Mouse (Mus musculus): ENCODE results near the gene Plekhs1.
"Not testable (repeated sequence)": the region's sequence is repeated elsewhere in the genome, so short reads cannot be mapped to it uniquely, and the experiment has no call there.

Gene Plekhs1

GRCm38 (mm10) chr19:56503069-56503468 lies 41.6 kb downstream of the Plekhs1 start:
- in situ Hi-C loops (cut with MboI; ENCODE audit: unreplicated experiment in 2 of 2), result not testable (repeated sequence)

- in situ Hi-C loops (cut with MboI; ENCODE audit: unreplicated experiment in 2 of 2), result not testable (repeated sequence)
Observed at GRCm38 (mm10) chr19:56503525-56503924, 42.1 kb downstream of the Plekhs1 start.

DNA sequence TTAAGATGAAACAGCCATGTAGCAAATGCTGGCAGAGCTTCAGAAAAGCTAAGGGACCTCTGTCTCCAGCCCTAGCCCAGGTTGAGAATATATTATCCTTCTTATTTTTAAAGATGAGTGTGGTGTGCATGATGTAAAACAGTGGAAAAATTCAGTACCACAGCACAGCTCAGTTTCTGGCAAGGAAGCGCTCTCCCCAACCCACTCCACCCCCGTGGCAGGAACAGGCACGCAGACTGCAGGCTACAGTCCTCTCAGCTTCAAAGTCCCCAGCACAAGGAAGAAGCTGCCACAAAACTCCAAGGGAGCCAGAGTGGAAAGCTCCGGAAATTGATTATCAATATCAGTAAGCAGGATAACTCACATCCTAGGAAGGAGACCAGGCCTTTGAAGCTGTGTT lies 49.8 kb downstream of the Plekhs1 start:
- in situ Hi-C loops (cut with MboI; ENCODE audit: unreplicated experiment in 2 of 2), result not testable (repeated sequence)

GRCm38 (mm10) chr19:56513527-56513926 lies 52.1 kb downstream of the Plekhs1 start:
- in situ Hi-C loops (cut with MboI; ENCODE audit: unreplicated experiment in 2 of 2), result not testable (repeated sequence)

DNA sequence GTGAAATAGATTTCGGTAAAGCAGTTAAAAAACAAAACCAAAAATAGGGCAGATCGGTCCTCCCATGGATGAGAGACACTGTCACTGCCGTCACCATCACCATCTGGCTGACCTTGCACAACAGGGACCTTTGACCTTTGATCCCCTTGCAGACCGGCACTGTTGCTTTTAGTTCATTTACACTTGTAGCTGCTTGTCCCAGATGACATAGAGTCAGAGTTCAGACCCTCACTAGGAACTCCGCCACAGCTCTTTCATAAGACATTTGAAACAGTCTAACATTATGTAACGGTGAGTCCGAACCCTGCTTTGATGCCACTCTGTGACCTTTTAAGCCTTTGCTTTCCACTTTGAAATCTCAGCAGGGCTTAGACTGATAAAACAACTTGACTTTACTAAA lies 58.0 kb downstream of the Plekhs1 start:
- in situ Hi-C loops (cut with MboI; ENCODE audit: unreplicated experiment in 2 of 2), result not testable (repeated sequence)

DNA sequence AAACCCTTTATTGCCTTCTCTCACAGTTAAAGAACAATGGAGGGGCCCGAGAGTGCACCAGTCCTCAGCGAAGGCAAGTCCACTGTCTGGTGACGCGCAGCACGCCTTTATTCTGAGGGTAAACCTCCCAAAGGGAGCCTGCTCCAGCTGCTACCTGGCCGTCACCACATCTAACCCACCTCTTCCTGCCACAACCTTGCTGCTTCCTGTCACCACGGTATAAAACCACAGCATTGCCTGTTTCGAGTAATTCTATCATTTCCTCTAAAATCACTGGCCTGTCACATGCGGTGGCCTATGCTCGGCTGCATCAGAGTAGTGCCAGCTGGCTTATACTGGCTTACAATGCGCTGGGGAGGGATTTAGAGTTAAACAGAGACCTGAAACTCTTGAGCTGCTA lies 69.1 kb downstream of the Plekhs1 start:
- in situ Hi-C loops (cut with MboI; ENCODE audit: unreplicated experiment in 2 of 2), result not testable (repeated sequence)

DNA sequence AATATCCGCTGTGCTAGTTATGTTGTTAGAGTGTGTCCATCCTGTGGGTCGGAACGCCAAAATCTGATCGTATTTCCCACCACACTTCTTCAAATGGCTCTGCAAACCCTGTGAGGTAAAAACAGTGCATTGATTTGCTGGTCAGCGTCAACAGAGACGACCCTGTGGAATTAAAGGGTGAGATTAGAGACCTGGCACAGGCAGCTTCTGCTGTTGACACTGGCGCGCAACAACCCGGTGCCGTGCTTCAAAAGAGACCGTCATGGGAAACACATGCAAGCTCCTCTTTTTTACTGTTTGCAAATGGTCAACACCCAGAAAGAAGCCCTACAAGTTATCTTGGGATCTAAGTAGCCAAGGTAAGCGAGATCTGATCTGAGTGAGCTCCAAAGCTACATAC lies 69.8 kb downstream of the Plekhs1 start:
- in situ Hi-C loops (cut with MboI; ENCODE audit: unreplicated experiment in 2 of 2), result no loop called here

DNA sequence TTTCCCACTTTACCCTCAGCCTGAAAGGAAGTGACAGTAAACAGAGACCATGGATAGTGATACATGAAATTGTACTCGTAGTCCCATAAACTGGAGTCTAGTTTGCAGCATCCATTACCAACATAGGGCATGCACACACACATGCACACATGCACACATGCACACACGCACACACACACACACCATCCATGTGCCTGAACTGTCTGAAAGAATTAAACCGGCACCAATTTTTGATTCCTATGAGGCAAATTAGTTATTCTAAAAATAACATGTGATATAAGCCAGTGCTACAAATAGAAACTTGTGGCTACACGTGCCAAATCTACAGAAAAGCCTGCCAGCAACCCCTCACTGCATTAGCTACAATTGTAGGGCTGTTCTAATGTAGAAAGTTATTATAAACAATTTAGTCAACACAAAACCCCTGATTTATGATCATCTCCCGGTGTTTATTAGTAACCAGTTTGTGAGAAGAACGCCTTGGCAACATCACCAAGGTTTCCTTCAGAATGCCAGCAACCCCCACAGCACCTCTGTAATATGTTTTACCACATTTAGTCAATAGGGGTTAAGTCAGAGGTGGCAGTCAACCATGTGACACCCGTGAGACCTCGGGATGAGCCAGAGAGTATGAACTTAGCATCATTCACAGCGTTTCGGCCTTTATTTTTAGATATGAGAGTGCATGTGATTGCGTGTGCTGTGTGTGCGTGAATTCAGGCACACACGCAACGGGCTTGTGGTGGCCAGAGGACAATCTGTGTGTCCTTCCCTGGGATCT lies 72.0 kb downstream of the Plekhs1 start:
- in situ Hi-C loops (cut with MboI; ENCODE audit: unreplicated experiment in 2 of 2), result no loop called here

- in situ Hi-C loops (cut with MboI; ENCODE audit: unreplicated experiment in 2 of 2), result no loop called here
Observed at GRCm38 (mm10) chr19:56534337-56534736, 72.9 kb downstream of the Plekhs1 start.

DNA sequence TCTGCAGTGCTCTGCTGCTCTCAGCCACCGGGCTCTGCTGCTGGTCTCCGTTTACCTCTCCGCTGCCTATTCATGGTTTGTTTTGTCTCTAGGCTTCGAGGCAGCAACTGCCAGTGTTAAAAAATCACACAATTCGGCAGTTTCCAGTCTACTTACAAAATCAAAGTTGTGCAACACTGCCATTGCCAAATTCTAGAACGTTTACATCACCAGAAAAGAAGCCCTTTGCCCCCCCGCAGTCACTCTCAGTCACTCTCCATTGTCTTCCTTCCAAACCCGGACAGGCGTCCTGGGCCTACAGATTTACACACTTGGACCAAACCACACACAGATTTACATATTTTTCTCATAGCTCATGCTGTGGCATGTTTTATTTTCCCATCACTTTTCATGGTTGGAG lies 73.6 kb downstream of the Plekhs1 start:
- in situ Hi-C loops (cut with MboI; ENCODE audit: unreplicated experiment in 2 of 2), result no loop called here

GRCm38 (mm10) chr19:56535765-56536164 lies 74.3 kb downstream of the Plekhs1 start:
- in situ Hi-C loops (cut with MboI; ENCODE audit: unreplicated experiment in 2 of 2), result no loop called here
